Mouse (Mus musculus): ENCODE results near the gene Lamtor5. TPM values are rescaled to one million over a fixed set of nuclear protein-coding genes. Genes with fewer than 3 reads are reported as not detected.
A peak's percentile ranks its signal among the peaks of the same experiment; 100 is the strongest.
"Not testable (repeated sequence)": the region's sequence is repeated elsewhere in the genome, so short reads cannot be mapped to it uniquely, and the experiment has no call there.

Gene Lamtor5
- total and polyA plus RNA-seq, 2 experiments = 48.9 to 52.1 TPM

DNA sequence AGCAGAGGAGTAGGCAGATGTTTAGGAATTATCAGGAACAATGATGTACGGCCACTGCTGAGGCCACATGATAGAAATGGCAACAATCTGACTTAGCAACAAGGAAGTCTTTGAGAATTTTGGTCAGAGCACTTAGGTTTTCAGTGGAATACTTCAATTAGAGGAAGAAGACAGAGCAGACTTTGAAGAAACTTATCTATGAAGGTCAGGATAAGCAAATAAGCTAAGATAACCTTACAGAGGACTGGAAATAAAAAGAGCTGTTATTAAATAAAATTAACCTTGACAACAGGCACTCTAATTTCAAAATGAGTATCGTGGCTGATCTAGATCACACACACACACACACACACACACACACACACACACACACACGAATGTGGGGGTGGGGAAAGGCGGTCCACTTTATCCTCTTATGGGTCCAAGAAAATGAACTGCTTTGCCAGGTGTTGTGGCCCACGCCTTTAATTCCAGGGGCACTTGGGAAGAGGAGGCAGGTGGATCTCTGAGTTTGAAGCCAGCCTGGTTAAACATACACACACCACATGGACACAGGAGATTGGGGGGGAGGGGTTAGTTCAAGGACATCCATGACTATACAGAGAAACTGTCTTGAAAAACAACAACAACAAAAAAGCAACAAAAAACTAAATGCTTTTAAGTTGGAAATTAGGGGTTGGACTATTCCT is 17.2 kb downstream of the Lamtor5 start:
- no peak overlapping the region for H3K4me3 ChIP-seq (ENCODE audit: insufficient read depth, low read depth, low read length)
- no peak overlapping the region for H3K9ac ChIP-seq (ENCODE audit: low read depth, low read length)
- no peaks in the 10 kb centered on the region for H3K79me2 ChIP-seq (ENCODE audit: control insufficient read depth, insufficient read depth, low read length)
- TF ChIP-seq CTCF (IDR thresholded peaks at IDR 0.05; ENCODE audit: low read depth, low read length) = no peak
- TF ChIP-seq POLR2A (IDR thresholded peaks at IDR 0.05; ENCODE audit: extremely low read depth, insufficient read depth, low read length) = no peak
- DNase-seq (ENCODE audit: extremely low read depth, low read depth, low spot score) = no peak
- 76% methylated on average over 5 of the region's 5 CpGs for WGBS
- H3K27me3 ChIP-seq (ENCODE audit: control insufficient read depth, insufficient read depth, low read length) = no peaks in the 10 kb centered on the region
- no peaks in the 10 kb centered on the region for H3K4me1 ChIP-seq (ENCODE audit: control insufficient read depth, insufficient read depth, low read length)
- H3K36me3 ChIP-seq (ENCODE audit: control insufficient read depth, insufficient read depth, low read length) = peaks cover under 1% of the 10 kb centered on the region; the same call in 1 of the 2 replicates
- no peak overlapping the region for H3K27ac ChIP-seq (replicated peaks; ENCODE audit: insufficient read depth, low read depth, low read length)

DNA sequence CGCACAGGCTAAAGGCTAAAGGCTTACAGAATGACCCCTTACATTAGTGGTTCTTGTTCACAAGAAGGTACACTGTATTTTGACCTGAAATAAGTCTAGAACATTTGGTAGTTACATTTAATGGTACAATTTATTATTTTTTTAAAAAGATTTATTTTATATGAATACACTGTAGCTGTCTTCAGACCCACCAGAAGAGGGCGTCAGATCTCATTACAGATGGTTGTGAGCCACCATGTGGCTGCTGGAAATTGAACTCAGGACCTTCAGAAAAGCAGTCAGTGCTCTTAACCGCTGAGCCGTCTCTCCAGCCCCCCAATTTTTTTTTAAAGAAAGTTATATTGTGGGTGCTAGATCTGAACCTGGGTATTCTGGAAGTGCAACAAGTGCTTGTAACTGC is 18.3 kb downstream of the Lamtor5 start:
- H3K4me1 ChIP-seq (ENCODE audit: control insufficient read depth, insufficient read depth, low read length); H3K79me2 ChIP-seq (ENCODE audit: control insufficient read depth, insufficient read depth, low read length); H3K4me3 ChIP-seq (ENCODE audit: insufficient read depth, low read depth, low read length); H3K36me3 ChIP-seq (ENCODE audit: control insufficient read depth, insufficient read depth, low read length); H3K9ac ChIP-seq (ENCODE audit: low read depth, low read length); H3K27me3 ChIP-seq (ENCODE audit: control insufficient read depth, insufficient read depth, low read length); DNase-seq (ENCODE audit: extremely low read depth, low read depth, low spot score); H3K27ac ChIP-seq (replicated peaks; ENCODE audit: insufficient read depth, low read depth, low read length): not testable (repeated sequence)
- 88% methylated on average over 4 of the region's 4 CpGs for WGBS

DNA sequence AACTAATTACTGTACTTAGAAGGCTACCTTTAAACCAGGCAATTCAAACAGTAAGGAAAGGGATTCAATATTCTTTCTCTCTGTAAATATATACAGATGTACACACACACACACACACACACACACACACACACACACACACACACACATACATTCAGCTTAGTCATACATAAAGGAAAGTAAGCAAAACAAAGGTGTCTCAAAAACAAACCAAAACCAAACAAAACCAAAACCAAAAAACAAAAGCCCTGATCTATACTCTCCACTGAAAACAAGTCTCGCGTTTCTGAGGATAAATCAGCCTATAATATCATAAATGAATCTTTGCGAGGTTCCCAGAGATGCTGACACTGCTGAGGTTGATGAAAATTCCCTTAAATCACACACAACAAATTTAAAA is 38.7 kb downstream of the Lamtor5 start:
- no peaks in the 10 kb centered on the region for H3K27me3 ChIP-seq (ENCODE audit: control insufficient read depth, insufficient read depth, low read length)
- H3K27ac ChIP-seq (replicated peaks; ENCODE audit: insufficient read depth, low read depth, low read length) = no peak overlapping the region
- DNase-seq (ENCODE audit: extremely low read depth, low read depth, low spot score) = no peak
- H3K4me3 ChIP-seq (ENCODE audit: insufficient read depth, low read depth, low read length) = no peak overlapping the region
- TF ChIP-seq POLR2A (IDR thresholded peaks at IDR 0.05; ENCODE audit: extremely low read depth, insufficient read depth, low read length) (no peak), CTCF (IDR thresholded peaks at IDR 0.05; ENCODE audit: low read depth, low read length) (no peak)
- WGBS = 86% methylated on average over 3 of the region's 3 CpGs
- H3K9ac ChIP-seq (ENCODE audit: low read depth, low read length) = no peak overlapping the region
- H3K79me2 ChIP-seq (ENCODE audit: control insufficient read depth, insufficient read depth, low read length) = peaks cover 24% of the 10 kb centered on the region; the same call in 1 of the 2 replicates
- H3K36me3 ChIP-seq (ENCODE audit: control insufficient read depth, insufficient read depth, low read length) = peaks cover 16% of the 10 kb centered on the region
- H3K4me1 ChIP-seq (ENCODE audit: control insufficient read depth, insufficient read depth, low read length) = peaks cover 17% of the 10 kb centered on the region; the same call in 1 of the 2 replicates

DNA sequence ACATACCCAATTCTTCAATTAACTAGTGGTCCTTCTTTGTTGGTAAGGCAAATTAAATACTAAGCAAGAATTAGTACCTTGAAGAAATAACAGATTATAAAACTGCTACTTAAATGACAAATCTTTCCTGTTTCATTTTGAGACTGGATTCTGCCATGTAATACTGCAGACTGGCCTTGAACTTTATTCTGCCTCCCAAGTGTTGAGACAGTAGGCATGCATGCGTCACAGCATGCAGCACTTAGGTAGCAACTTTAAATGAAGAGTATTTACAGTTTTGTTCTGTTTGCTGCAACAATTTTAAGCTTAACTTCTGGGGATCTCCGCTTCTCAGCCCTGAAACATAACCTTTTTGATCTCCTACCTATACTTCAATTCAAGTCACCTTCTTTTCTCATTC is 42.5 kb downstream of the Lamtor5 start:
- no peak overlapping the region for H3K4me3 ChIP-seq (ENCODE audit: insufficient read depth, low read depth, low read length)
- H3K9ac ChIP-seq (ENCODE audit: low read depth, low read length) = no peak overlapping the region
- H3K4me1 ChIP-seq (ENCODE audit: control insufficient read depth, insufficient read depth, low read length) = peaks cover 14% of the 10 kb centered on the region
- H3K27ac ChIP-seq (replicated peaks; ENCODE audit: insufficient read depth, low read depth, low read length) = no peak overlapping the region
- 54% methylated on average over 2 of the region's 2 CpGs for WGBS
- H3K36me3 ChIP-seq (ENCODE audit: control insufficient read depth, insufficient read depth, low read length) = peaks cover 27% of the 10 kb centered on the region
- TF ChIP-seq CTCF (IDR thresholded peaks at IDR 0.05; ENCODE audit: low read depth, low read length) (no peak), POLR2A (IDR thresholded peaks at IDR 0.05; ENCODE audit: extremely low read depth, insufficient read depth, low read length) (no peak)
- DNase-seq (ENCODE audit: extremely low read depth, low read depth, low spot score) = peak; percentile 55
- H3K27me3 ChIP-seq (ENCODE audit: control insufficient read depth, insufficient read depth, low read length) = no peaks in the 10 kb centered on the region
- peaks cover 15% of the 10 kb centered on the region; the same call in 1 of the 2 replicates for H3K79me2 ChIP-seq (ENCODE audit: control insufficient read depth, insufficient read depth, low read length)

DNA sequence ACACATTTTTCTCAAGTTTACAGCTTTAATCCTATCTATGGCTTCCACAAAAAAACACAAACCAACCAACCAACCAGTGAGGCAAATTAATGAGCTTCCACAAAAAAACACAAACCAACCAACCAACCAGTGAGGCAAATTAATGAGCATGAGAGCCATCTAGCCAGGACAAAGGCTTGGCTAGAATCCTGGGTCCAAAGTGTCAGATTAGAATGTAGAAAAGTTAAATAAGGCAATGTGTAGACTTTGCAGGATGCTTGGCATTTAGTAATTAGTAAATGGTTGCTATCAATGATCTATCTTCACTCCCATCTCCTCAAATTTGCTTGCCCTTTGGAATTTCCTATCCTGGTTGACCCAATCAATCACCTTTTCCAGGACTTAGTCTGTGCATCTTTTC is 43.1 kb downstream of the Lamtor5 start:
- Histone ChIP-seq H3K9ac (ENCODE audit: low read depth, low read length) (no peak overlapping the region), H3K27me3 (ENCODE audit: control insufficient read depth, insufficient read depth, low read length) (no peaks in the 10 kb centered on the region), H3K27ac (replicated peaks; ENCODE audit: insufficient read depth, low read depth, low read length) (no peak overlapping the region), H3K36me3 (ENCODE audit: control insufficient read depth, insufficient read depth, low read length) (peaks cover 26% of the 10 kb centered on the region), H3K4me3 (ENCODE audit: insufficient read depth, low read depth, low read length) (no peak overlapping the region), H3K4me1 (ENCODE audit: control insufficient read depth, insufficient read depth, low read length) (peaks cover 12% of the 10 kb centered on the region), H3K79me2 (ENCODE audit: control insufficient read depth, insufficient read depth, low read length) (peaks cover 15% of the 10 kb centered on the region; the same call in 1 of the 2 replicates)
- TF ChIP-seq CTCF (IDR thresholded peaks at IDR 0.05; ENCODE audit: low read depth, low read length) = no peak
- peak; percentile 62 for DNase-seq (ENCODE audit: extremely low read depth, low read depth, low spot score)

DNA sequence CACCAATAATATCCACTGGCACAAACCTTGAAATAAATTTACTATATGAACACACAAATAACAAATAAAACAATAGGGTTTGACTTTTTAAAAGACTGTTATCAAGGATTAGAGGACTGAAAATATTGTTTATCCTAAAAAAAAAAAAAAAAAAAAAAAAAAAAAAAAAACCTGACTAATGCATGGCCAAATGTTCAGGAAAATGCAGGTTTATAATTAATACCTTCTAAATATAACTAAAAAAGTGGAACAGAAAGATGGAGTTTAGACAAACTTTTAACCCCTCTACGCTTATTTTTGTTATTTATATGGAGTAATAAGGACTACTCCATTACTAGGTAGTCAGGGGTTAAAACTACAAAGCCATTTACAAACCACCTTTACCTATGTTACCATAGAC is 47.8 kb downstream of the Lamtor5 start:
- peaks cover 21% of the 10 kb centered on the region for H3K4me1 ChIP-seq (ENCODE audit: control insufficient read depth, insufficient read depth, low read length)
- H3K36me3 ChIP-seq (ENCODE audit: control insufficient read depth, insufficient read depth, low read length) = peaks cover 29% of the 10 kb centered on the region
- no peak for DNase-seq (ENCODE audit: extremely low read depth, low read depth, low spot score)
- no peaks in the 10 kb centered on the region for H3K27me3 ChIP-seq (ENCODE audit: control insufficient read depth, insufficient read depth, low read length)
- H3K9ac ChIP-seq (ENCODE audit: low read depth, low read length) = no peak overlapping the region
- TF ChIP-seq CTCF (IDR thresholded peaks at IDR 0.05; ENCODE audit: low read depth, low read length) (no peak), POLR2A (IDR thresholded peaks at IDR 0.05; ENCODE audit: extremely low read depth, insufficient read depth, low read length) (no peak)
- H3K79me2 ChIP-seq (ENCODE audit: control insufficient read depth, insufficient read depth, low read length) = peaks cover 16% of the 10 kb centered on the region; the same call in 1 of the 2 replicates
- no peak overlapping the region for H3K4me3 ChIP-seq (ENCODE audit: insufficient read depth, low read depth, low read length)
- 93% methylated on average over 1 of the region's 1 CpGs for WGBS
- H3K27ac ChIP-seq (replicated peaks; ENCODE audit: insufficient read depth, low read depth, low read length) = no peak overlapping the region

Data from liver, adult 2 months (tissue).